In genomic region chr3:9886077-9886476, GRCm38 (mm10) we compare ENCODE assay signal across 13 mouse cellular contexts.
DNase-seq lines count a peak whose midpoint lies in the region; ATAC-seq and TF ChIP-seq lines count a peak whose summit lies in the region.
"Had no signal": no experiment of that assay in that cellular context is flagged by ENCODE, and none has a peak within 500 bp of the region (broad histone marks: within the 10 kb centered on the region; RNA-seq: fewer than 3 reads in every experiment).

No protein-coding gene starts in this region.

- no peaks in the 10 kb centered on the region for H3K27me3 ChIP-seq in liver, postnatal 0 days (ENCODE audit: insufficient read depth, low read length)
- H3K27me3 ChIP-seq in liver, embryonic 11.5 days (replicated peaks; ENCODE audit: control insufficient read depth, insufficient read depth, low read length): no peaks in the 10 kb centered on the region
- H3K27me3 ChIP-seq in forebrain, embryonic 16.5 days (replicated peaks; ENCODE audit: control insufficient read depth, insufficient read depth, low read length): no peaks in the 10 kb centered on the region
- H3K27me3 ChIP-seq: embryonic facial prominence, embryonic 15.5 days; heart, embryonic 12.5 days; hindbrain, embryonic 13.5 days; limb, embryonic 13.5 days; liver, embryonic 15.5 days had no signal

- H3K4me2 ChIP-seq in liver, postnatal 0 days (ENCODE audit: low read depth, low read length): peak overlapping the region; percentile 44; the same call in 1 of the 2 replicates
- no peak overlapping the region for H3K4me2 ChIP-seq in liver, embryonic 11.5 days
- no peak overlapping the region for H3K4me2 ChIP-seq in forebrain, embryonic 16.5 days (ENCODE audit: low read length)
- H3K4me2 ChIP-seq: embryonic facial prominence, embryonic 15.5 days; heart, embryonic 12.5 days; hindbrain, embryonic 13.5 days; limb, embryonic 13.5 days had no signal

- TF ChIP-seq EP300 in liver, postnatal 0 days (IDR thresholded peaks at IDR 0.05; ENCODE audit: low read depth): no peak

- H3K36me3 ChIP-seq in liver, postnatal 0 days (replicated peaks; ENCODE audit: insufficient read depth, low read length): no peaks in the 10 kb centered on the region
- H3K36me3 ChIP-seq in liver, embryonic 11.5 days (ENCODE audit: control insufficient read depth, insufficient read depth, low read length): no peaks in the 10 kb centered on the region
- H3K36me3 ChIP-seq in forebrain, embryonic 16.5 days (ENCODE audit: control insufficient read depth, insufficient read depth): no peaks in the 10 kb centered on the region
- H3K36me3 ChIP-seq: embryonic facial prominence, embryonic 15.5 days; heart, embryonic 12.5 days; hindbrain, embryonic 13.5 days; limb, embryonic 13.5 days; liver, embryonic 15.5 days had no signal

- peak overlapping the region; percentile 60 for H3K27ac ChIP-seq in liver, postnatal 0 days (ENCODE audit: low read depth)
- H3K27ac ChIP-seq in liver, embryonic 11.5 days (ENCODE audit: low read depth, low read length): no peak overlapping the region
- H3K27ac ChIP-seq in bone marrow, adult 2 months (ENCODE audit: control insufficient read depth, insufficient read depth, low read depth, low read length, poor library complexity): peak overlapping the region; percentile 28; the same call in 1 of the 2 replicates
- peak overlapping the region; percentile 65 for H3K27ac ChIP-seq in bone marrow macrophage, adult 2 months (ENCODE audit: insufficient read depth, low read depth, low read length)
- no peak overlapping the region for H3K27ac ChIP-seq in forebrain, embryonic 16.5 days (ENCODE audit: low read length)
- H3K27ac ChIP-seq: limb, embryonic 13.5 days had no signal

- H3K9me3 ChIP-seq in liver, postnatal 0 days (ENCODE audit: low read length): no peaks in the 10 kb centered on the region
- no peaks in the 10 kb centered on the region for H3K9me3 ChIP-seq in liver, embryonic 11.5 days (ENCODE audit: control insufficient read depth, low read length)
- H3K9me3 ChIP-seq in forebrain, embryonic 16.5 days (ENCODE audit: control insufficient read depth, low read length): no peaks in the 10 kb centered on the region
- H3K9me3 ChIP-seq: embryonic facial prominence, embryonic 15.5 days; heart, embryonic 12.5 days; hindbrain, embryonic 13.5 days; limb, embryonic 13.5 days; liver, embryonic 15.5 days had no signal

- intact Hi-C loops in left cerebral cortex, postnatal 10 days (cut with DNase I): no loop called here

- no peak overlapping the region for H3K4me3 ChIP-seq in liver, postnatal 0 days (ENCODE audit: low read depth, low read length)
- no peak overlapping the region for H3K4me3 ChIP-seq in liver, embryonic 11.5 days (ENCODE audit: low read depth, low read length)
- no peak overlapping the region for H3K4me3 ChIP-seq in bone marrow, adult 2 months (replicated peaks; ENCODE audit: control insufficient read depth, low read depth, low read length)
- H3K4me3 ChIP-seq in bone marrow macrophage, adult 2 months (ENCODE audit: insufficient read depth, low read length): no peak overlapping the region
- H3K4me3 ChIP-seq in forebrain, embryonic 16.5 days (replicated peaks; ENCODE audit: low read length): no peak overlapping the region
- H3K4me3 ChIP-seq: embryonic facial prominence, embryonic 15.5 days; heart, embryonic 12.5 days; hindbrain, embryonic 13.5 days; limb, embryonic 13.5 days; liver, embryonic 15.5 days; myocyte had no signal

- H3K4me1 ChIP-seq in liver, postnatal 0 days (ENCODE audit: insufficient read depth): peaks cover 14% of the 10 kb centered on the region
- no peaks in the 10 kb centered on the region; the same call in 1 of the 2 replicates for H3K4me1 ChIP-seq in liver, embryonic 11.5 days (replicated peaks; ENCODE audit: control insufficient read depth, insufficient read depth, low read length)
- peaks cover 12% of the 10 kb centered on the region for H3K4me1 ChIP-seq in bone marrow, adult 2 months (ENCODE audit: control insufficient read depth, insufficient read depth, low read length)
- H3K4me1 ChIP-seq in bone marrow macrophage, adult 2 months (ENCODE audit: control insufficient read depth, insufficient read depth, low read length): peaks cover 36% of the 10 kb centered on the region
- peaks cover 10% of the 10 kb centered on the region for H3K4me1 ChIP-seq in forebrain, embryonic 16.5 days (replicated peaks; ENCODE audit: control insufficient read depth, insufficient read depth, low read length)
- H3K4me1 ChIP-seq: embryonic facial prominence, embryonic 15.5 days; limb, embryonic 13.5 days; liver, embryonic 15.5 days had no signal

- no peak for DNase-seq in liver, postnatal 0 days
- no peak for DNase-seq in liver, embryonic 11.5 days (ENCODE audit: low spot score)
- DNase-seq in left cerebral cortex, postnatal 10 days (ENCODE audit: extremely low spot score in 1 of 2, low spot score in 2 of 2): no peak
- DNase-seq in adrenal gland, postnatal 25 days: no peak

- TF ChIP-seq POLR2A in bone marrow, adult 2 months (IDR thresholded peaks at IDR 0.05; ENCODE audit: borderline replicate concordance, control insufficient read depth, low read depth, low read length): no peak
- TF ChIP-seq POLR2A in bone marrow macrophage, adult 2 months (IDR thresholded peaks at IDR 0.05; ENCODE audit: borderline replicate concordance, low read depth, low read length): no peak

- no peak for ATAC-seq in liver, postnatal 0 days
- ATAC-seq in liver, embryonic 11.5 days (replicated peaks; ENCODE audit: low FRiP score): no peak
- ATAC-seq in forebrain, embryonic 16.5 days: peak; percentile 61

- no peak for TF ChIP-seq CTCF in liver, postnatal 0 days (IDR thresholded peaks at IDR 0.05; ENCODE audit: low read depth)
- TF ChIP-seq CTCF in bone marrow, adult 2 months (IDR thresholded peaks at IDR 0.05; ENCODE audit: control insufficient read depth, insufficient read depth, low read length): no peak
- no peak for TF ChIP-seq CTCF in bone marrow macrophage, adult 2 months (IDR thresholded peaks at IDR 0.05; ENCODE audit: low read depth, low read length)

- H3K9ac ChIP-seq in liver, postnatal 0 days (replicated peaks): no peak overlapping the region
- H3K9ac ChIP-seq in liver, embryonic 11.5 days (ENCODE audit: low read depth, low read length): no peak overlapping the region
- H3K9ac ChIP-seq in forebrain, embryonic 16.5 days (replicated peaks; ENCODE audit: low read depth, low read length): no peak overlapping the region
- H3K9ac ChIP-seq: embryonic facial prominence, embryonic 15.5 days; heart, embryonic 12.5 days; hindbrain, embryonic 13.5 days; limb, embryonic 13.5 days; liver, embryonic 15.5 days had no signal

- 60% methylated on average over 4 of the region's 4 CpGs for WGBS in liver, postnatal 0 days (ENCODE audit: insufficient replicate concordance)
- 74% methylated on average over 4 of the region's 4 CpGs for WGBS in liver, embryonic 11.5 days
- WGBS in bone marrow, adult 2 months: 49% methylated on average over 4 of the region's 4 CpGs
- WGBS in forebrain, embryonic 16.5 days: 22% methylated on average over 4 of the region's 4 CpGs

Comparison
In these comparisons a context has a peak if more than half of its experiments do, and no peak if none do; other contexts are left out.
1. H3K27ac ChIP-seq: peak in liver, postnatal 0 days (single experiment), bone marrow, adult 2 months (single experiment) and bone marrow macrophage, adult 2 months (single experiment); none in liver, embryonic 11.5 days (single experiment) and forebrain, embryonic 16.5 days (single experiment).